Mouse (Mus musculus) adrenal gland, postnatal 14 days (tissue): ENCODE data around the gene Cpeb3. TPM values are rescaled to one million over a fixed set of nuclear protein-coding genes. Genes with fewer than 3 reads are reported as not detected.
"Not testable (repeated sequence)": the region's sequence is repeated elsewhere in the genome, so short reads cannot be mapped to it uniquely, and the experiment has no call there.

Experiments
- DNase-seq: peaks from one replicate; pipeline ENCODE4 v3.0.0; 2021; ENCODE audit warnings: mixed read lengths
- long read RNA-seq, 2 experiments: library from polyadenylated mRNA; stranded (forward); transcript quantifications; one replicate each; pipeline ENCODE4 v2.0.0; 2021
- total RNA-seq: library from RNA; stranded (reverse); gene quantifications from 2 replicates; pipeline ENCODE4 v1.2.3, GENCODE M21; 2021

Cpeb3 gene
- 15.4 and 19.3 TPM in 2 replicates for total RNA-seq
- long read RNA-seq, experiment 1, partial matches to known transcripts, result 0 of 6 reads
- long read RNA-seq, experiment 1, other reads (novel, unspliced or antisense), result 6 of 6 reads
- long read RNA-seq, experiment 2, partial matches to known transcripts, result 0 of 3 reads
- long read RNA-seq, experiment 2, other reads (novel, unspliced or antisense), result 3 of 3 reads

DNA sequence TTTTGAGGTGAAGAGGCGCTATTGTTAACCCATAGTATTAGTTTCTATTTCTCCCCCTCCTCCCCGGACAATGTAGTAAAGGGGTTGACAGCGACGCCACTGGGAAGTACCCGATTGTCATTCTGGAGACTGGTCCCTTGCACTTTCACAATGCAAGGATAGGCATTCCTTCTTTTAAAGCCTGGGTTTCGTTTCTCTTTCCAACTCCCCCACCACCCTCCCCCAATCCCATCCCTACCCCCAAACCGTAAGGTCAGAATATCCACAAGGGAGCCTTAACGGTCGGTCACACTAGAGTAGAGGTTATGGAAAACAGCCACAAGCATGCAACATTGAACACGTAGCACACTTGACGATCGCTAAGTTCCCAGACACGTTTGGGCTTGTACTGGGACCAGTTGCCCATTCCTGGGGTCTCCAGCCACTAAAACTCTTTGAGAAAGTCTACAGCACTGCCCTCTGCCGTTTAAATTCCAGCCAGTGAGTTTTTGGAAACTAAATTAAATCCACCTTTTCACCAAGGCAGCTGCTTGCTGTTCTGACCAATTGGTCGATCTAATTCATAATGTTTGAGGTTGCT is at the start of gene Cpeb3:
Gene Cpeb3 (minus strand): TSS at position 426 of the 580 bp plus-strand sequence.
- peak; percentile 40 for DNase-seq

DNA sequence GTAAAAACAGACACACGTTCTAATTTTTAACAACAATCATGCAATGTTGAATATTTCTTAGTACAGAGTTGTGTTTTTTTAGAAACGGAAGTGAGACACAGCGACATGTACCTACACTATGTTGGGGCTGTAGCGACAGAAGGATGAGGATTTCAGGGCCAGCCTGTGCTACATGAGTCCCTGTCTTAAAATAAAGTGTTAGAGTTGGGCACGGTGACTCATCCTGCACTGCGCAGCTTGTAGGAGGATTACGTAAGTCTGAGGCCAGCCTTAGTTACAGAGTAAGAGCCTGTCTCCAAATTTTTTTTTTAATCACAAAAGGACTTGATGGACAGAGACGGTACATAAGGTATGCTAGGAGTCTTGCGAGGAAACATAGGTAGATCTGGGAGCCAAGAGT is 46.9 kb upstream of the Cpeb3 start:
- DNase-seq, result no peak

DNA sequence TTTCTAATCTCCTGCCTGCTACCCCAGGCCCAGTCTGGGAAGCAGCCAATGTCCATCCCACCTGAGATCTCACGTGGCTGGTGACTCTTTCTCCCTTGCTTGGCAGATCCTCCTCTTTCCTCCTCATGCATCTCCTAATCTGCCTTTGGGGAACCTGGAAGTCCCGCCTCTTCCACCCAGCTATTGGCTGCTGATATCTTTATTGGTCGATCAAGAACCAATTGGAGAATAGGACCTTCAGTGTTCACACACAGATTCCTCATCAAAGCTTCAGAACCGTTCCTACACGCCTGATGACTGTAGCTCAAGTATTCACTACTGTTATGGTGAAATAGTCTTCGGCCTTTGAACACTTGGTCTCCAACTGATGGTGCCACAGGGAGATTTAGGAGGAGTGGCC is 43.7 kb upstream of the Cpeb3 start:
- no peak for DNase-seq

DNA sequence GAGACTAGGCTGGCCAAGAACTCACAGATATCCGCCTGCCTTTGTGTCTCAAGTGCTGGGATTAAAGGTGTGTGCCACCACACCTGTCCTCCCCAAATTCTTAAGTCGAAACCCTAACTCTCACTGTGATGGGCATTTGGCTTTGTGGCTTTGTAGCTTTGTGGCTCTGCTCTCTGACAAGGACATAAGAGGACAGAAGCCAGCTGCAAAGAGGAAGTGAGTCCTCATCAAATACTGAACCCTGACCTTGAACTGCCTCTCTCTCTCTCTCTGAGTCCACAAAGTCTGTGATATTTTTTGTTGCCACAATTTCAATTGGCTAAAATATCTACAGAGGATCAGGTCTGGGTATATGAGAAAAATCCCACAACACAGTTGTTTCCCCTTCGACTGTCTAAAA is 39.8 kb upstream of the Cpeb3 start:
- no peak for DNase-seq

DNA sequence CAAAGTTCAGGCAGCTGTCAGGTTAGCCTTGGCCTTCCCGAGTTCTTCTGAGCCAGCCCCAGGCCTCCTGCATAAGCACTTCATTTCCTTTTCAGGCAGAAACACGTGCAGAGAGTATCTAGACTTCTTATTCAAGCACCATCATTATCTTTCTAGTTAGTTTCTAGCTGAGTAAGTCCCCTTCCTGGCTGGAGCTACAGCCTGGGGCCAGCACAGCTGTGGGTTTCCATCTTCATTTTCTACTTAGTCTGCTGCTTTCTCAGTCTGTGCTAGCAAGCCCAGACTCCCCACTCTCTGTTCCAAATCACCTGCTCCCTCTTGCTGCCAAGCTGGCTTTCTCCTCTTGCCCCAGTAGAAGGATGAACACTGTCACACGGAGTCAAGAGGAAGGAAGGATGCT is 38.5 kb upstream of the Cpeb3 start:
- no peak for DNase-seq

DNA sequence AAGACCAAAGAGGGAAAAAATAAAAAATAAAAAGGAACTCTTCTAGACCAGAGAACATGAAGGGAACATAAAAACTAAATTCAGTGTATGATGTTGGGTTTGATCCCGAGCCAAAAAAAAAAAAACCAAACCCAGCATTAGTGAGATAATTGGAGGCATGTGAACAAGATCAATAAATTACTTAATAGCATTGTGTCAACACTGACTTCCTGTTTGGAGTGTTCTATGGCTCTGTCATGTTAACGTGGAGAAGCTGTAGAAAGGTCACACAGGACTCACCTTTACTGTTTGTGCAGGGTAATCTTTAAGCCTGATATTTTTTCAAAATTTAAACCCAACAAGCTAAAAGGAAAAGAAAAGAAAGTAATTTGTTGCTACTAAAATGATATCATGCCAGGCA is 34.3 kb upstream of the Cpeb3 start:
- DNase-seq, result no peak

DNA sequence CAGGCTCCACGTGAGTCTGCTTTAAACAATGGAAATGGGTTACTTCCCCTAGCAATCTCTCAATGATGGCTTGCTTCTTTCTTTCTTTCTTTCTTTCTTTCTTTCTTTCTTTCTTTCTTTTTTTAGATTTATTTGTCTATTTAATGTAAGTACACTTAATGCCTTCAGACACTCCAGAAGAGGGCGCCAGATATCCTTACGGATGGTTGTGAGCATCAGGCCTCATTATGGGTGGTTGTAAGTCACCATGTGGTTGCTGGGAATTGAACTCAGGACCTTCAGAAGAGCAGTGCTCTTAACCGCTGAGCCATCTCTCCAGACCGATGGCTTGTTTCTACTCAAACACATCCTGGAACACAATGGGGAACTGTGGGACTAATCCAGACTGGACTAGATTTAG is 32.8 kb upstream of the Cpeb3 start:
- DNase-seq, result peak; percentile 61

DNA sequence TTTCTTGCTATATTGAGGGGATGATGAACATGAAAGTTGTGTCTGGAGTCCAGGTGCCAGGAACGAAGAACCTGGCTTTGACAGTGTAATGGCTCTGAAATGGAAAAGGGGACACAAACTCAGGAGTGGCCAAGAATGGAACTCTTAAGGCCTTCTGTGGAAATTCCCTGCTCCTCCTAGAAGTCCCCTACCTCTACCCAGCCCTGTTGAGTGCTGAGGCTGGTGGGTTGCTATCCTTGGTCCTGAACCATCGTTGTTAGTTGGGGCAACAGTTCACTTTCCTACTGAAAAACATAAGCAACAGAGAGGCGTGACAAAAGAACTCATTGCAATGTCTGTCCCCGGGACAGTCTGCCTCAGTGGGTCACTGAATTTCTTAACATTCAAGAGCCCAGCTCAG is 30.7 kb upstream of the Cpeb3 start:
- peak; percentile 78 for DNase-seq

DNA sequence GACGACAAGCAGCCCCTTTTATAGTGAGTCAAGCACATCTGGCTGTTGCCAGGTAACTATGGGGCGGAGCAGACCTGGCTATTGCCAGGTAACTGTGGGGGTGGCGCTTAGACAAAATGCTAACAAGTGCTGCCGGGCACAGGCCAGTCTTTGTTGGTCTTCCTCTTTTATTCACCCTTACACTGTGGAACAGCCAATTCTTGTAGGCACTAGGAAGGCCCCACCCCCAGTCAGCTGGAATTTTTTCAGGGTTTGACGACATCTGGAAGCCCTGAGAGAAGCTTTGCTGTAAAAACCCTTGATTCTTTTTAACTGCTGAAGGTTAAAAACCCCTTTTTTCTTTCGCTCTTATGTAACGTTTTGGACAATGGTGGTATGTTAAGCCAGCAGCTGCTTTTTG is 30.2 kb upstream of the Cpeb3 start:
- peak; percentile 31 for DNase-seq

DNA sequence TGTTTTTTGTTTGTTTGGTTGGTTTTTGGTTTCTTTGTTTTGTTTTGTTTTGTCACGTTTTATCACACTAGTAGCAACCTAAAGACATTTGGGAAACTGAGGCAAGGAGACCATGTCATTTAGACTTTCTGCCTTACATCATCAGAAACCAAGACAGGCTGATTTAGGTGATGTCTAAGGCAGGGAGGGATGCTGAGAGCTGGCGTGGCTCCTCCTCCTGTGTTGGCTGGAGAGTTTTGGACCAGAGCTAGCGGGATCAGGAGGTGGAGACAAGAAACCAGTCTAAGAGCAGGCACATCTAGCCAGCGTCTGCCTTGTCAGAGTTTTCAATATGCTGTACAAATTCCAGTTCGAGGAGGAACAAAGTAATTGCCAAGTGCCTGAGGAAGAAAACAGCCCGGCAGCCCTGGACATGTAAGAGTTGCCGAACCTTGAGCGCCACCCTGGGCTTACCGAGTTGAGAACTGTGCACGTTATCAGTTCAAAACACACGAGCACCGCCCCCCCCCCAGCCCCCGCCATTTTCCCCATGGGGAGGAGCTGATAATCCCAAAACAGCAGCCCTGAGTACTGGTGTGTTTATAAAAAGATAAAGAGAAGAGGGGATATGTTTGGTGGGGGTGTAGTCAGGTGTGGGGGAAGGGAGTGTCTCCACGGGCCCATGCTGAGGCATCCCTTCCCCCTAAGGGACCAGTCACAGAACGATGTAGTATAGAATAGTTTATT is 29.5 kb upstream of the Cpeb3 start:
- no peak for DNase-seq

DNA sequence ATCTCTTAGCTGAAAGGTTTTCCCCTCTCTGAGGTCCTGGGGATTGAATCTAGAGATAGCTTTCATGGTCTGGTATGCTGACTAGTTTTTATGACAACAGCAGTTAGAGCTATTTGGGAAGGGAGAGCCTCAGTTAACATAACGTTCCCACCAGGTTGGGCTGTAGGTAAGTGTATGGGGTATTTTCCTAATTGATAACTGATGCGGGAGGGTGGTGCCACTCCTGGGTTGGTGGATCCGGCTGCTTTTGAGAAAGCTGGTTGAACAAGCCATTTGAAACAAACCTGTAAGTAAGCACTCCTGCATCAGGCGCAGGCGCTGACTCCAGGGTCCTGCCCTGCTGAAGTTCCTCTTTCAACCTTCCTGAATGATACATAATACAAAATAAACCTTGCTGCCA is 28.9 kb upstream of the Cpeb3 start:
- no peak for DNase-seq

DNA sequence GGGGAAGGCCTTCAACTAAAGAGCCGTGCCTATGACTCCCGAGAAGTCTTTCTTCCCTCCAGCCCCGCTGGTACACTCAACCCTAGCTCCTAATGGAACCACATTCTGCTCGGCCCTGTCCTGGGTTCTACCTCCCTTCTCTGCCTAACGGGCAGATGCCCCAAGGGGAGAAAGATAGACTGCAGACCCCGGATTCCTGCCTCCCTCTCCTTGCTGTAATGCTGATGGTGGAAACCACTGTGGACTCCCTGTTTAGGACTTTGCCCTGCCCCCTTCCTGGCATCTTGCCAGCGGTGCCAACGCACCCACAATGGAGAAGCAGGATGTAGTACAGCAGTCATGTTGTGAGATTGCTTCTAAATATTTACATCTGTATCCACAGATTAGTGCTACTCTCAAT is 27.4 kb upstream of the Cpeb3 start:
- DNase-seq, result peak; percentile 27

DNA sequence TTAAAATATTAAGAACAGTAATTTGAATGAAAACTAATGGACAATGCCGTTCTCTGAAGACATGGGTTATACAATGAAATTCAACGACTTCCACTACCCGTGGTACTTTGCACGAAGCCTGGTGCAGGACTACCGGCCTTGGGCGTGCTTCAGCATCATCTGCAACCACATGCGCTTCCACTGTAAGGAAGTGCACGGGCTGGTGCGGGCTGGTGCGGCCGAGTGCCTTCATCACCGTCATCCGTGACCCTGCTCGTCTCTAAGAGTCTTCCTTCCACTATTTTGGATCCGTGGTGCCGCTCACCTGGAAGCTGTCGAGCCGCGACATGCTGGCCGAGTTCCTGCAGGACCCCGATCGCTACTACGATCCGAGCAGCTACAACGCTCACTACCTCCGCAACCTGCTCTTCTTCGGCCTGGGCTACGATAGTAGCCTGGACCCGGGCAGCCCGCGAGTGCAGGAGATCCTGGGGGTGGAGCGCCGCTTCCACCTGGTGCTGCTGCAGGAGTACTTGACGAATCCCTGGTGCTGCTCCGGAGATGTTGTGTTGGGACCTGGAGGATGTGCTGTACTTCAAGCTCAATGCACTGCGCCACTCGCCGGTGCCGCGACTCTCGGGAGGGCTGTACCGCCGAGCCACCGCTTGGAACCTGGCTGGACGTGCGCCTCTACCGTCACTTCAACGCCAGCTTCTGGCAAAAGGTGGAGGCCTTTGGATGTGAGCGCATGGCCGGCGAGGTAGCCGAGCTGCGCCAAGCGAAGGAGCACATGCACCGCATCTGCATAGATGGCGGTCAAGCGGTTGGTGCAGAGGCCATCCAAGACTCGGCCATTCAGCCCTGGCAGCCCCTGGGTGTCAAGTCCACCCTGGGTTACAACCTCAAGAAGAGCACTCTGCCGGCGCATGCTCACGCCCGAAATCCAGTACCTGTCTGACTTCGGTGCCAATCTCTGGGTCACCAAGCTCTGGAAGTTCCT is 25.4 kb upstream of the Cpeb3 start:
- peak; percentile 39 for DNase-seq

DNA sequence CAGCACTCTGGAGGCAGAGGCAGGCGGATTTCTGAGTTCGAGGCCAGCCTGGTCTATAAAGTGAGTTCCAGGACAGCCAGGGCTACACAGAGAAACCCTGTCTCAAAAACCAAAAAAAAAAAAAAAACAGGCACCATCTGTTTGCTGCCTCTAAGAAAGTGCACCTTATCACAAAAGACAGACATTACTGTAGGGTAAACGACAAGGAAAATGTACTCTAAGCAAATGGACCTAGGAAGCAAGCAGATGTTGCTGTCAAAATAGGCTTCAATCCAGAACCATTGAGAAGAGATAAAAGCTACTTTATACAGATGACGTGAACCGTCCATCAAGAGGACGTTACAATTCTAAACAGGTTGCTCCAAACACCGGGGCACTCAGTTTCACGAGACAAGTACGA is 24.2 kb upstream of the Cpeb3 start:
- not testable (repeated sequence) for DNase-seq

DNA sequence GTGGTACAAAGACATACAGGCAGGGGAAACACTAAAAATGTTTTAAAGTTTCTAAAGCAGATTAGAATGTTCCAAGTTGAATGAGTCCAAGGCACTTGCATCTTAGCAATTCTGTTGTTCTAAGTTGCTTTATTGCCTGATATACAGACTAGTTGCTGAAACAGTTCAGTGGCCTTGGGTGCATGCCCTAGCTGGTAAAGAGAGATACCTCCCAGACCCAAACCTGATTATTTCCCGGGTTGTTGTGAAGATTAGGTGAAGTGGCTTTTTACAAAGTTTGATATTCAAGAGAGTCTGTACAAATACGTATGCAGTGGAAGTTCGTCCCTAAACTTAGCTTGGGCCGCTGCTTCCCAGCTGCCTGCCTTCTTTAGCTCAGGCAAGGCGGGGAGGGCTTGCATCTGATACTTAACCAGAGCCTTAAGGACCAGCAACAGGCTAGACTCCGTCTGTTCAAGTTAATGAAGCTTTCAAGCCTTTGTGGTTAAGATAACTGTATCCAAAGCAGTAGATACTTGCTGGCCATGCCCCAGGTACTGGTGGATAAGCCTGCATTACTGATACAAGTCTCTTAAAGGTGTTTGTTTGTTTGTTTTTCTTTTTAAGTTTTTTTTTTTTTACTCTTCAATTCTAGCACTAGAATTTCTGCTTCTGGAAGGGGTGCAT is 16.9 kb upstream of the Cpeb3 start:
- DNase-seq, result no peak

DNA sequence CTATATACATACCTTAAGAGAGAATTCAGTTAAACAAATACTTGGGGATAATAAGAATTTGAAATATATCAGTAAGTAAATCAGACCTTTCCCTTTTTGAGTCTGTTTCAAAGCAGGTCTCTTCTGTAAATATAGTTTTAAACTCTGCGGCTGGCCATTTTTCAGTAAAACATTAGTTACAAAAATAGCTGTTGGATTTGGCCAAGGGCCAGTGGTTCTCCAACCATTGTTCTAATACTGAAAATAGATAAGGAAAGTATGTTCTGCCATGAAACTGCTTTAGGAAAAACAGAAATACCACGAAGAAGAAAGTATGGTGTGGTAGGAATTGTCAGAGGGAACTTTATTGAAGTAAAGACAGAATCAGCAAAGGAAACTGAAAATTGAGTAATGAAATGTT is 6.3 kb upstream of the Cpeb3 start:
- peak; percentile 23 for DNase-seq

DNA sequence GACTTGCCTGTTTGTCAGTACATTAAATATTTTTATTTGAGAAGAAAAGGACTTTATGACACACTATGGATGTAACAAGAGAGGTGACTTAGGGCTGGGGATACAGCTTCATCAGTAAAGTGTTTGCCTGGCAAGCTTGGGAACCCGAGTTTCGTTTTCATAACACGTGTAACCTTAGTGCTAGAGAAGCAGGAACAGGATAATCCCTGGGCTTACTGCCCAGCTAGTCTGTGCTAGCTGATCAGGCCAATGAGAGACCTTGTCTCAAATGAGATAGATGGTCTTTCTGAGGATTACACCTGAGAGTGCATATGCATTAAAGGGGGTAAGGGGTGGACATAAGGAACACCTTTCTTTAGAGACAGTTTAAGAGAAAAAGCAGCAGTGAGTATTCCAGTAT is 3.0 kb upstream of the Cpeb3 start:
- no peak for DNase-seq

DNA sequence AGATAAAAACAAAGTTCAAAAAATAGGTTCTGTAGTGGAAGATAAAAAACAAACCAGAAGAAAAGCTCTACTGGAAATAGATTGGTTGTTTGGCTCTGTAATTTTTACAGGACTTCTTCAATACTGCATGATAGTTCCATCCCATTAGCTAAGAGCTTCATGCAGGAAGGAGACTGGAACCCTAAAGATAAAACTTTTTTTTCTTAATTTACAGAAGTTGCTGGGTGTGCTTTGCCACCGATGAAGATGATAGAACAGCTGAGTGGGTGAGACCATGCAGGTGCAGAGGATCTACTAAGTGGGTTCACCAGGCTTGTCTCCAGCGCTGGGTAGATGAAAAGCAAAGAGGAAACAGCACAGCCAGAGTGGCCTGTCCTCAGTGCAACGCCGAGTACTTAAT is 2.1 kb upstream of the Cpeb3 start:
- DNase-seq, result no peak

DNA sequence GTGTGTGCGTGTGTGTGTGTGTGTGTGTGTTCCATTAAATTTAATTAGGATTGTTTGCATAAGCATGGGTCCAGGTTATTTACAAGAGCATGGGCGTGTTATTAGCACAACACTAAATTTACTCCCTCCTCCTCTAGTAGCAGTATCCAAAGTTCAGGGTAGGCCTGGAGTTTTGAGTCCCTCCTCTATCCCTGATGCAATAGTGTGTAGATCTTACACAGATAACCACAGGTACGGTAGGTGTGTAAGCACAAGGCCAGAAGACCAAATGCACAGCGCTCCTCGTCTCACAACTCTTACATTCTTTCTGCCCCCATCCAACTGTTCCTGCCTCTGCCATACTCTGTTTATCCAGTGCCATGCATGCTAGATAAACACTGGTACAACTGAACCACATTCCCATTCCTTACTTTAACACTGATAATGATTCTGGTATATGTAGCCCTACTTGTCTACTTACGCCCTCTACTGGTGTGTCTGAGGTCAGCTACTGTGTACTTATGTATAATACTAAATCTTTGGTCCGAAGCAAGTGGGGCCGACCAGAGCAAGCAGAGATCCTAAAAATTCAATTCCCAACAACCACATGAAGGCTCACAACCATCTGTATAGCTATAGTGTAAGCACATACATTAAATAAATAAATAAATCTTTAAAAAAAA is 1.2 kb upstream of the Cpeb3 start:
- DNase-seq, result no peak

DNA sequence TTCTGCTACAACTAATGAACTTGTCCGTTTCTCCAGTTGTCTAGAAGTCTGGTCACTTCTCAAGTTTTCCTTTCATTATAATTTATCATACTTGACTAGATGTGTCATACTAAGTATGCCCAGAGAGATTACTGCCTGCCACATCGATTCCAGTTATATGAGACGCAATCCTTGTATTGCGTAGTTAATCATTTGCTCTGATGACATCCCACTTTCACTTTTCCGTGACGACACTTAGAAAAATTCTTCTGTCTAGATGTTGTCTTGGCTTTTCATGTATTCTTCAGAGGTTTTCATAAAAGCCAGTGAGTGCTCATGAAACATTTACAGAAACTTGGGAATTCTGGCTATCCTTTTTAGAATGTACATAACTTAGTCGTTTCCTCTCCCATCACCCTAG is 585 bp upstream of the Cpeb3 start:
- no peak for DNase-seq

DNA sequence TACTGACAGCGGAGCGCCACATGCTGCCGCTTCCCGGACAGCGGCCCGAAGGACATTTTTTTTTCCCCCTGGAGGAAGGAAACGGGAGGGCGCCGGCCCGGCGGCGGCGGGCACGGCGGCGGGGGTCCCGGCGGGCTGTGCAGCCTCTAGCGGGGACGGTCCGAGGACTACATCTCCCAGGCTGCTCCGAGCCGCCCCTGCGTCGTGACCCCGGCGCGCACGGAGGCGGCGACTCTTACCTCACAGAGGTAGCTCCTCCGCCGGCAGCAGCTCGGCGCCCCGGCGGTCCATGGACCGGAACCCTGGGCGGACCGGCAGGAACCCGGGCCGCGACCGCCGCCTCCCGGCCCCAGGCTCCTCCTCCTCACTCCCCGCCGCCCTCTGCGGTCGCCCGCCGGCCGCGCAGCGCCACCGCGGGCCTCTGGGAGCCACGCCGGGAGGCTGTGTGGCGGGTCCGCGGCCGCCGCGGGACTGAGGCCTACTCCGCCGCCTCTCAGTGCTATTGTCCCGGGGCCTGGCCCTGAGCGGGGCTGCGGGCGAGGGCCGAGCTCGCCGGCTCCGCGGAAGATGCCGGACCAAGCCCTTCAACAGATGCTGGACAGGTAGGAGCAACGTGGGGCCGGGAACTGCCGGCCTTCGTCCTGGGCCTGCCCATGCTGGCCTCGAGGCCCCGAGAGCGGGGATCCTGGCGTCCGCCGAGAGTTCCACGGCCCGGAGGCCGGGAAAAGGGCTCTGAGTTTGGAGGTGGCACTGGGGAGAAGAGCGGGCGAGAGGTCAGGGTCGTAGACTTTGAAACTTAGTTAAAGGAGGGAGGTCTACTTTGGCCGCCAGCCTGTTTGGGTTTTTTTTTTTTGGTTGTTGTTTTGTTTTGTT is 862 bp downstream of the Cpeb3 start, which contains the start of gene March5:
Gene March5 (plus strand): TSS at position 241 of the 873 bp plus-strand sequence.
- DNase-seq, result peak; percentile 94
